Mouse (Mus musculus) small intestine, adult 2 months (tissue): ENCODE data around the gene Foxb2.

Source experiments
- CTCF ChIP-seq: fragments of 200-500 bp; IDR thresholded peaks from 2 replicates; pipeline ENCODE4 v1.5.1; 2012; ENCODE audit warnings: low read depth, mild to moderate bottlenecking, control low read depth, inconsistent platforms, low read length, moderate library complexity, mixed read lengths; ENCODE audit not compliant: insufficient replicate concordance, insufficient read length; ENCODE audit errors: extremely low read depth
- POLR2A ChIP-seq: fragments of 200-500 bp; IDR thresholded peaks from 2 replicates; pipeline ENCODE4 v1.6.1; 2012; ENCODE audit warnings: low read depth, mild to moderate bottlenecking, control low read depth, inconsistent platforms, low read length, moderate library complexity

DNA sequence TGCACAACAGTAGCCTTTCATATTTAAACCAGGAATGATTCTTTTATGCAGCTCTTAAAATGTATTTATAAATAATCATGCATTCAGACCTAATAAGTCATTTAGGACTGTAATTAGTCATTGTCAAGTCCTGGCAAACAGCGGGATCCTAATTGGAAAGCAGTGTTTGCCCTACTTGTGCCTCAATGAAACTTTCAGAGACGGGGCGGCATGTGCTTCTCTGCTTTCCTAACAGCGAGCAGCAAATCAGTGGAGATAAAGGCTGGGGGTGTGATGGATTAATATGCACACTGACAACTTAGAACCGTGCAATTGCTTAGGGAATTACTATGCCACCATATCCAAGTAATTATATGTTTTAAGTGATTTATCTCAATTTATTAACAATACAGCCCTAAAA is 48.4 kb downstream of the Foxb2 start:
- no peak for TF ChIP-seq CTCF
- no peak for TF ChIP-seq POLR2A
